Mouse (Mus musculus): ENCODE data around the gene Slamf6. TPM values are rescaled to one million over a fixed set of nuclear protein-coding genes. Genes with fewer than 3 reads are reported as not detected.

Slamf6 gene
- polyA plus RNA-seq, 1 experiment from 2014 or later: 0.15 TPM

DNA sequence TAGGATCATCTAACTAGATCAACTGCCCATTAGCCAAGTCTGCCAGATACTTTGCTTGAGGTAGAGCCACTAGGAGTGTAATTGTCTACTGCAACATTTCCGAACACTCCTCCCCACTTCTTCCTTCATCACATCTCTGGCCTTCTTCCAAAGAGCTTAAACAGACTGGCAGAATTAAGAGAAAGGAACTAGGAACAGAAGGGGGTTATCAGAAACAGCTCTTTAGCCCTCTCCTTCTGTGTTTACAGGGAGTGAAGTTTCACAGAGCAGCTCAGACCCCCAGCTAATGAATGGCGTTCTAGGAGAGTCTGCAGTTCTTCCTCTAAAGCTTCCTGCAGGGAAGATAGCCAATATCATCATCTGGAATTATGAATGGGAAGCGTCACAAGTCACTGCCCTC lies 16.5 kb downstream of the Slamf6 start:
- H3K4me1 ChIP-seq: no peaks in the 10 kb centered on the region
- H3K4me3 ChIP-seq: no peak overlapping the region
- DNase-seq (ENCODE audit: extremely low spot score, low spot score): no peak
- 82% methylated on average over 3 of the region's 3 CpGs for WGBS
- no peaks in the 10 kb centered on the region for H3K36me3 ChIP-seq (replicated peaks)
- H3K9me3 ChIP-seq: no peaks in the 10 kb centered on the region; the same call in 1 of the 2 replicates
- H3K27ac ChIP-seq: no peak overlapping the region
- H3K27me3 ChIP-seq (ENCODE audit: poor library complexity, severe bottlenecking): no peaks in the 10 kb centered on the region

GRCm38 (mm10) chr1:171938952-171939948 lies 21.9 kb downstream of the Slamf6 start:
- DNase-seq (ENCODE audit: extremely low spot score, low spot score): no peak
- H3K4me3 ChIP-seq: no peak overlapping the region
- H3K4me1 ChIP-seq: no peaks in the 10 kb centered on the region
- H3K27ac ChIP-seq: no peak overlapping the region
- no peaks in the 10 kb centered on the region for H3K27me3 ChIP-seq (ENCODE audit: poor library complexity, severe bottlenecking)
- H3K36me3 ChIP-seq (replicated peaks): no peaks in the 10 kb centered on the region
- WGBS: 89% methylated on average over 14 of the region's 14 CpGs
- H3K9me3 ChIP-seq: no peaks in the 10 kb centered on the region; the same call in 1 of the 2 replicates

DNA sequence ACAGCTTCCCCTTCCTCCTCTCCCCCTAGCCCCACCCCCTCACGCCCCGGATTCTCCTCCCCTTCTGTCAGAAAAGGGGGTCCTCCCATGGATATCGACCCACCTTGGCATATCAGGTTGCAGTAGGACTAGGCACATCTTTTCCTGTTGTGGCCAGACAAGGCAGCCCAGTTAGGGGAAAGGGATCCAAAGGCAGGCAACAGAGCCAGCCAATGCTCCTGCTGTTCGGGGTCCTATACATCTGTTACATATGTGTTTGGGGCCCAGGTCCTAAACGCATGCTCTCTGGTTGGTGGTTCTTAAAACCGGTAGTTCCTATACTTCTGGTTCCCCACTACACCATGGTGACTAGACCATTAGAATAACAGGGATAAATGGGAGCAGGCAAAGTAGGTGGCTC lies 23.3 kb downstream of the Slamf6 start:
- Histone ChIP-seq H3K27ac (no peak overlapping the region), H3K27me3 (ENCODE audit: poor library complexity, severe bottlenecking) (no peaks in the 10 kb centered on the region), H3K9me3 (no peaks in the 10 kb centered on the region; the same call in 1 of the 2 replicates), H3K4me3 (no peak overlapping the region), H3K4me1 (no peaks in the 10 kb centered on the region), H3K36me3 (replicated peaks) (no peaks in the 10 kb centered on the region)
- no peak for DNase-seq (ENCODE audit: extremely low spot score, low spot score)
- 82% methylated on average over 6 of the region's 6 CpGs for WGBS

DNA sequence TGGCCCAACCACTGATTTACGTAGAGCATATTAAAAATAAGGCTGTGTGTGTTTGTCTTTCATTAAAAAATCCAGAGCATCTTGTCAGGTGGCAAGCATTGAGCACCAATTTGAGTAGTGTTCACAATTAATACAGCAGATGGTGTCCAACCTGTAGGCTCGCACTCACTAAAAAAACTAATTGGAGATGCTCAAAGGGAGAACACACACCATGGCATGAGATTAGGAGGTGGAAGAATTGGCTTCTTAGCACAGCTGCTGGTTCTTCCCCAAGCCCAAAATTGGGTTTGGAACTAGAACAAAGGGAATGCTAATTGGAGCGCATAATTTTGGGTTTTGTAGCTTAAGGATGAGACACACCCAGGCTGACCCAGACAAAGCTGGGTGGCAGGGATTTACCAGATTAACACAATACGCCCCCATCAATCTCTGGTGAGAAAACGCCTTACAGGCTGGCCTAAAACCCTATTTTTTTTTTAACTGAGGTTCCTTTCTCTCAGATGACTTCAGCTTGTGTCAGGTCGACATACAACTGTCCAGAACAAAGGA lies 29.2 kb downstream of the Slamf6 start:
- DNase-seq (ENCODE audit: extremely low spot score, low spot score): no peak
- no peaks in the 10 kb centered on the region for H3K4me1 ChIP-seq
- H3K9me3 ChIP-seq: no peaks in the 10 kb centered on the region
- WGBS: 53% methylated on average over 6 of the region's 6 CpGs
- no peaks in the 10 kb centered on the region for H3K36me3 ChIP-seq (replicated peaks)
- no peak overlapping the region for H3K4me3 ChIP-seq
- H3K27me3 ChIP-seq (ENCODE audit: poor library complexity, severe bottlenecking): no peaks in the 10 kb centered on the region
- H3K27ac ChIP-seq: no peak overlapping the region

GRCm38 (mm10) chr1:171948161-171948945 lies 31.0 kb downstream of the Slamf6 start:
- no peaks in the 10 kb centered on the region for H3K9me3 ChIP-seq
- 83% methylated on average over 11 of the region's 11 CpGs for WGBS
- DNase-seq (ENCODE audit: extremely low spot score, low spot score): no peak
- no peak overlapping the region for H3K4me3 ChIP-seq
- no peaks in the 10 kb centered on the region for H3K27me3 ChIP-seq (ENCODE audit: poor library complexity, severe bottlenecking)
- no peak overlapping the region for H3K27ac ChIP-seq
- no peaks in the 10 kb centered on the region for H3K36me3 ChIP-seq (replicated peaks)
- H3K4me1 ChIP-seq: no peaks in the 10 kb centered on the region

GRCm38 (mm10) chr1:171948946-171949508 lies 31.7 kb downstream of the Slamf6 start:
- WGBS: 90% methylated on average over 6 of the region's 6 CpGs
- H3K4me1 ChIP-seq: no peaks in the 10 kb centered on the region

GRCm38 (mm10) chr1:171955071-171955470 lies 37.8 kb downstream of the Slamf6 start:
- H3K36me3 ChIP-seq (replicated peaks): no peaks in the 10 kb centered on the region
- H3K27ac ChIP-seq: no peak overlapping the region
- no peaks in the 10 kb centered on the region for H3K9me3 ChIP-seq
- 72% methylated on average over 6 of the region's 6 CpGs for WGBS
- no peaks in the 10 kb centered on the region for H3K27me3 ChIP-seq (ENCODE audit: poor library complexity, severe bottlenecking)
- DNase-seq (ENCODE audit: extremely low spot score, low spot score): no peak
- no peaks in the 10 kb centered on the region for H3K4me1 ChIP-seq
- H3K4me3 ChIP-seq: no peak overlapping the region

More at GRCm38 (mm10) chr1:171948946-171949508, 31.7 kb downstream of the Slamf6 start:
- no peak for DNase-seq (ENCODE audit: extremely low spot score, low spot score)
- H3K27ac ChIP-seq: no peak overlapping the region
- H3K27me3 ChIP-seq (ENCODE audit: poor library complexity, severe bottlenecking): no peaks in the 10 kb centered on the region
- no peaks in the 10 kb centered on the region for H3K36me3 ChIP-seq (replicated peaks)
- H3K4me3 ChIP-seq: no peak overlapping the region
- H3K9me3 ChIP-seq: no peaks in the 10 kb centered on the region

GRCm38 (mm10) chr1:171957411-171957810 lies 40.1 kb downstream of the Slamf6 start:
- Histone ChIP-seq H3K4me1 (no peaks in the 10 kb centered on the region), H3K27ac (no peak overlapping the region), H3K27me3 (ENCODE audit: poor library complexity, severe bottlenecking) (no peaks in the 10 kb centered on the region), H3K36me3 (replicated peaks) (no peaks in the 10 kb centered on the region), H3K9me3 (no peaks in the 10 kb centered on the region), H3K4me3 (no peak overlapping the region)
- DNase-seq (ENCODE audit: extremely low spot score, low spot score): no peak
- 83% methylated on average over 2 of the region's 2 CpGs for WGBS

- no peaks in the 10 kb centered on the region for H3K4me1 ChIP-seq
- 92% methylated on average over 5 of the region's 5 CpGs for WGBS
- no peaks in the 10 kb centered on the region for H3K36me3 ChIP-seq (replicated peaks)
- no peak overlapping the region for H3K4me3 ChIP-seq
- no peaks in the 10 kb centered on the region for H3K9me3 ChIP-seq
- no peak overlapping the region for H3K27ac ChIP-seq
- no peaks in the 10 kb centered on the region for H3K27me3 ChIP-seq (ENCODE audit: poor library complexity, severe bottlenecking)
- DNase-seq (ENCODE audit: extremely low spot score, low spot score): no peak
Observed at GRCm38 (mm10) chr1:171960726-171961125, 43.4 kb downstream of the Slamf6 start.

DNA sequence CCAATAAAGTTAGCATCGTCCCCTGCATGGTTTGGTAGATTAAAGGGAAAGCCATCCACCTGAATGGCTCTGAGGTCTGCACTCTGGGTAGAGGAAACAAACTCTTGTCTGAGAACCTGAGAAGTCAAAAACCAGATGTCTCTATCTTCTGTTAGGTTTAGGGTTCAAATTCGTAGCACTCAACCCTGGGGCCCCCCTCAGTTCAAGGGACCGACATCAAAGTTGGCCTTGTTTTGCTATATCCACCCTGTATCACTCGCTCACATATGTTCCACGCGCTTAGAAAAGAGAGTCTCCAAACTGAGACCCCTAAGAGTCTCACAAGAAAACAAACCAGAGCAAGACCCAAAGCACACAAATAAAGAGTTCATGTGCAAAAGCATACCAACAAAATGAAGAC lies 44.4 kb downstream of the Slamf6 start:
- H3K4me1 ChIP-seq: no peaks in the 10 kb centered on the region
- H3K27me3 ChIP-seq (ENCODE audit: poor library complexity, severe bottlenecking): no peaks in the 10 kb centered on the region
- H3K36me3 ChIP-seq (replicated peaks): no peaks in the 10 kb centered on the region
- DNase-seq (ENCODE audit: extremely low spot score, low spot score): no peak
- no peaks in the 10 kb centered on the region for H3K9me3 ChIP-seq
- WGBS: 89% methylated on average over 6 of the region's 6 CpGs
- no peak overlapping the region for H3K4me3 ChIP-seq
- H3K27ac ChIP-seq: no peak overlapping the region

DNA sequence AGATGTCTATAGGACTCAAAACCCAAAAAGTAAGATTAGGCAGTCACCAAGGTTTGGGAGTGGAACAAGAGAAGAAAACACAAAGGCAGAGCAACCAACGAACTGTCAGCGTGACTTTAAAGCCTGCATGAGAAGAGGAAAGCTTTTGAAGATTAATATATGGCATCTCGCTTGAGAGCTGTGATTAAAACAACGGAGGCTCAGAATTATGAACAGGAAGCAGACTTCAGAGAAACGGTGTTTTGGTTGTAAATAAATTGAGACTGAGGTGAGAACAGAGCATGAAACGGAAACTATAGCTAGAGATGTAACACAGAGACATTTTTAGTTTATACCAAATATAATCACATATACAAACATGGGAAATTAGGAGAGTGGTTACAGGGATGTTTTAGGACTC lies 46.3 kb downstream of the Slamf6 start:
- Histone ChIP-seq H3K36me3 (replicated peaks) (no peaks in the 10 kb centered on the region), H3K4me3 (no peak overlapping the region), H3K4me1 (no peaks in the 10 kb centered on the region), H3K27ac (no peak overlapping the region), H3K9me3 (no peaks in the 10 kb centered on the region), H3K27me3 (ENCODE audit: poor library complexity, severe bottlenecking) (no peaks in the 10 kb centered on the region)
- DNase-seq (ENCODE audit: extremely low spot score, low spot score): no peak
- 90% methylated on average over 6 of the region's 6 CpGs for WGBS

DNA sequence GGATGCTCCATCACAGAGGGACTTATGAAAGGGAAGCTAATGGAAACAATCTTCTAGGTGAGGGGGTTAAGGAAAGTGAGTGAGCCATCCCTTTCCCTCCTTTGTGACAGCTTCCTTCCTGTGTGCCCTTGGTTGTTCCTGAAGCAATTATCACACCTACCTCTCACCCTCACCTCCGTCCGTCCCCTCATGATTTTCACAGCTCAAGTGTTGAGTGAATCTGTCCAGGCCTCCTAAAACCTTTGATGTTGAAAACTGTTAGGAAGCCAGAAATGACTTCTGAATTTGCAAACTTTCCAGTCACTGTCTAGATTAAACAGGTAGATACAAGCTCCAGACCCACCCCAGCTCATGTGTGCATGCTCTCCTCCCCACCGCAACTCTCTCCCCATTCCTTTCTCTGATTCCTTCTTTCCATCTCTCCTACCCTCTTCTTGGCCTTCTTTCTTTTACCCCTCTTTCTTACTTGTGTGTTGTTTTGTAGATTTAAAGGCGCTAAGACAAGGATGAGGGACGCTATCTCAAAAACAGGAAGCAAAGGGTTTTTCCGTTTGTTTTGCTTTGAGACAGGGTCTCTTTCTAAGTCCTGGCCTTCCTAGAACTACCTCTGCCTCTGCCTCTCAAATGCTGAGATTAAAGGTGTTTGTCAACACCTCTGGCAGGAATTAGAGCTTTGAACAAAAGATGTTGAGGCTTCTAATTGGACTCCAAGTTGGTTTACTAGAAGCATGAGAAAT lies 48.9 kb downstream of the Slamf6 start:
- no peaks in the 10 kb centered on the region for H3K36me3 ChIP-seq (replicated peaks)
- H3K27me3 ChIP-seq (ENCODE audit: poor library complexity, severe bottlenecking): no peaks in the 10 kb centered on the region
- no peaks in the 10 kb centered on the region for H3K9me3 ChIP-seq
- 91% methylated on average over 6 of the region's 6 CpGs for WGBS
- H3K4me1 ChIP-seq: peaks cover 7% of the 10 kb centered on the region
- no peak overlapping the region for H3K4me3 ChIP-seq
- H3K27ac ChIP-seq: no peak overlapping the region
- DNase-seq (ENCODE audit: extremely low spot score, low spot score): no peak

All from forebrain, embryonic 10.5 days (tissue).